Mouse (Mus musculus): Measurements from ENCODE around the gene Dhx29. TPM values are rescaled to one million over a fixed set of nuclear protein-coding genes. Genes with fewer than 3 reads are reported as not detected.

The Dhx29 gene
- polyA plus RNA-seq (2015; fragmentation: Nextera tagmentation; extraction: Ambion mirVana): 19.1 and 20.0 TPM in 2 replicates

GRCm38 (mm10) chr13:112927287-112928001 lies at the start of gene Dhx29, which contains the start of gene Mtrex:
Dhx29 (plus strand) TSS chr13:112927454.
Mtrex (minus strand) TSS chr13:112927398.
- Histone ChIP-seq H3K9ac (ENCODE audit: low read depth, low read length) (peak within 1 kb of the TSS; percentile 73), H3K4me2 (ENCODE audit: low read length) (peak within 1 kb of the TSS; percentile 78), H3K4me1 (replicated peaks; ENCODE audit: insufficient read depth, low read length) (peaks cover 6% of the 10 kb centered on the region), H3K27me3 (ENCODE audit: insufficient read depth, low read length) (no peaks in the 10 kb centered on the region), H3K9me3 (replicated peaks; ENCODE audit: low read length) (no peaks in the 10 kb centered on the region), H3K36me3 (ENCODE audit: insufficient read depth, low read length) (no peaks in the 10 kb centered on the region), H3K27ac (peak within 1 kb of the TSS; percentile 80), H3K4me3 (replicated peaks; ENCODE audit: low read depth, low read length) (peak within 1 kb of the TSS; percentile 76)
- peak; percentile 99 for DNase-seq (ENCODE audit: low spot score)
- peak; percentile 99 for ATAC-seq (replicated peaks; ENCODE audit: low FRiP score, low read depth)
- TF ChIP-seq CTCF (IDR thresholded peaks at IDR 0.05; ENCODE audit: low read depth): no peak
- 2% methylated on average over 57 of the region's 57 CpGs for WGBS

GRCm38 (mm10) chr13:112887234-112887633 lies 40.0 kb upstream of the Dhx29 start:
- DNase-seq (ENCODE audit: low spot score): peak; percentile 31
- WGBS: 50% methylated on average over 12 of the region's 12 CpGs
- Histone ChIP-seq H3K9me3 (replicated peaks; ENCODE audit: low read length) (no peaks in the 10 kb centered on the region), H3K27me3 (ENCODE audit: insufficient read depth, low read length) (no peaks in the 10 kb centered on the region), H3K36me3 (ENCODE audit: insufficient read depth, low read length) (peaks cover 46% of the 10 kb centered on the region), H3K4me3 (replicated peaks; ENCODE audit: low read depth, low read length) (no peak overlapping the region), H3K4me2 (ENCODE audit: low read length) (no peak overlapping the region), H3K27ac (no peak overlapping the region), H3K9ac (ENCODE audit: low read depth, low read length) (no peak overlapping the region), H3K4me1 (replicated peaks; ENCODE audit: insufficient read depth, low read length) (no peaks in the 10 kb centered on the region)
- no peak; the same call in 1 of the 2 replicates for ATAC-seq (replicated peaks; ENCODE audit: low FRiP score, low read depth)
- no peak for TF ChIP-seq CTCF (IDR thresholded peaks at IDR 0.05; ENCODE audit: low read depth)

- Histone ChIP-seq H3K9me3 (replicated peaks; ENCODE audit: low read length) (no peaks in the 10 kb centered on the region), H3K4me1 (replicated peaks; ENCODE audit: insufficient read depth, low read length) (no peaks in the 10 kb centered on the region), H3K27ac (no peak overlapping the region), H3K27me3 (ENCODE audit: insufficient read depth, low read length) (no peaks in the 10 kb centered on the region), H3K36me3 (ENCODE audit: insufficient read depth, low read length) (peaks cover 33% of the 10 kb centered on the region), H3K4me3 (replicated peaks; ENCODE audit: low read depth, low read length) (no peak overlapping the region), H3K4me2 (ENCODE audit: low read length) (no peak overlapping the region), H3K9ac (ENCODE audit: low read depth, low read length) (no peak overlapping the region)
- DNase-seq (ENCODE audit: low spot score) (no peak), ATAC-seq (replicated peaks; ENCODE audit: low FRiP score, low read depth) (no peak)
- WGBS: 54% methylated on average over 3 of the region's 3 CpGs
- no peak for TF ChIP-seq CTCF (IDR thresholded peaks at IDR 0.05; ENCODE audit: low read depth)
Observed at GRCm38 (mm10) chr13:112902176-112902575, 25.1 kb upstream of the Dhx29 start.

GRCm38 (mm10) chr13:112909663-112910062 lies 17.6 kb upstream of the Dhx29 start:
- Histone ChIP-seq H3K4me1 (replicated peaks; ENCODE audit: insufficient read depth, low read length) (no peaks in the 10 kb centered on the region), H3K9ac (ENCODE audit: low read depth, low read length) (no peak overlapping the region), H3K36me3 (ENCODE audit: insufficient read depth, low read length) (peaks cover 25% of the 10 kb centered on the region), H3K4me3 (replicated peaks; ENCODE audit: low read depth, low read length) (no peak overlapping the region), H3K4me2 (ENCODE audit: low read length) (no peak overlapping the region), H3K27me3 (ENCODE audit: insufficient read depth, low read length) (no peaks in the 10 kb centered on the region), H3K9me3 (replicated peaks; ENCODE audit: low read length) (no peaks in the 10 kb centered on the region), H3K27ac (no peak overlapping the region)
- peak; percentile 65 for DNase-seq (ENCODE audit: low spot score)
- peak; percentile 82 for TF ChIP-seq CTCF (IDR thresholded peaks at IDR 0.05; ENCODE audit: low read depth)
- 53% methylated on average over 4 of the region's 4 CpGs for WGBS
- no peak for ATAC-seq (replicated peaks; ENCODE audit: low FRiP score, low read depth)

- Histone ChIP-seq H3K4me1 (replicated peaks; ENCODE audit: insufficient read depth, low read length) (no peaks in the 10 kb centered on the region), H3K9me3 (replicated peaks; ENCODE audit: low read length) (no peaks in the 10 kb centered on the region), H3K27me3 (ENCODE audit: insufficient read depth, low read length) (no peaks in the 10 kb centered on the region), H3K36me3 (ENCODE audit: insufficient read depth, low read length) (peaks cover 20% of the 10 kb centered on the region), H3K4me2 (ENCODE audit: low read length) (no peak overlapping the region), H3K9ac (ENCODE audit: low read depth, low read length) (no peak overlapping the region), H3K4me3 (replicated peaks; ENCODE audit: low read depth, low read length) (no peak overlapping the region), H3K27ac (no peak overlapping the region)
- no peak for TF ChIP-seq CTCF (IDR thresholded peaks at IDR 0.05; ENCODE audit: low read depth)
- 82% methylated on average over 4 of the region's 4 CpGs for WGBS
- ATAC-seq (replicated peaks; ENCODE audit: low FRiP score, low read depth) (no peak), DNase-seq (ENCODE audit: low spot score) (no peak)
Observed at GRCm38 (mm10) chr13:112910434-112910833, 16.8 kb upstream of the Dhx29 start.

GRCm38 (mm10) chr13:112919141-112919865 lies 8.0 kb upstream of the Dhx29 start:
- DNase-seq (ENCODE audit: low spot score): no peak
- H3K36me3 ChIP-seq (ENCODE audit: insufficient read depth, low read length): peaks cover 14% of the 10 kb centered on the region
- H3K4me2 ChIP-seq (ENCODE audit: low read length): no peak overlapping the region
- WGBS: 81% methylated on average over 4 of the region's 4 CpGs
- no peak overlapping the region for H3K4me3 ChIP-seq (replicated peaks; ENCODE audit: low read depth, low read length)
- no peaks in the 10 kb centered on the region for H3K27me3 ChIP-seq (ENCODE audit: insufficient read depth, low read length)
- H3K4me1 ChIP-seq (replicated peaks; ENCODE audit: insufficient read depth, low read length): no peaks in the 10 kb centered on the region
- H3K27ac ChIP-seq: no peak overlapping the region
- TF ChIP-seq CTCF (IDR thresholded peaks at IDR 0.05; ENCODE audit: low read depth): no peak
- no peaks in the 10 kb centered on the region for H3K9me3 ChIP-seq (replicated peaks; ENCODE audit: low read length)
- ATAC-seq (replicated peaks; ENCODE audit: low FRiP score, low read depth): no peak
- no peak overlapping the region for H3K9ac ChIP-seq (ENCODE audit: low read depth, low read length)
